Mouse (Mus musculus) heart, adult 18-20 months (tissue): ENCODE results near the gene Hand1. TPM values are rescaled to one million over a fixed set of nuclear protein-coding genes. Genes with fewer than 3 reads are reported as not detected.

Source experiments
- DNase-seq, 2 experiments: peaks; one replicate each; pipeline ENCODE4 v3.0.0; 2021 to 2022; ENCODE audit warnings: mixed read lengths in 1 of 2
- total RNA-seq, 2 experiments: library from RNA; stranded (reverse); gene quantifications; 2 replicates each; pipeline ENCODE4 v1.2.3; 2021

Hand1 gene
- total RNA-seq, 2 experiments from 2014 or later = not detected

DNA sequence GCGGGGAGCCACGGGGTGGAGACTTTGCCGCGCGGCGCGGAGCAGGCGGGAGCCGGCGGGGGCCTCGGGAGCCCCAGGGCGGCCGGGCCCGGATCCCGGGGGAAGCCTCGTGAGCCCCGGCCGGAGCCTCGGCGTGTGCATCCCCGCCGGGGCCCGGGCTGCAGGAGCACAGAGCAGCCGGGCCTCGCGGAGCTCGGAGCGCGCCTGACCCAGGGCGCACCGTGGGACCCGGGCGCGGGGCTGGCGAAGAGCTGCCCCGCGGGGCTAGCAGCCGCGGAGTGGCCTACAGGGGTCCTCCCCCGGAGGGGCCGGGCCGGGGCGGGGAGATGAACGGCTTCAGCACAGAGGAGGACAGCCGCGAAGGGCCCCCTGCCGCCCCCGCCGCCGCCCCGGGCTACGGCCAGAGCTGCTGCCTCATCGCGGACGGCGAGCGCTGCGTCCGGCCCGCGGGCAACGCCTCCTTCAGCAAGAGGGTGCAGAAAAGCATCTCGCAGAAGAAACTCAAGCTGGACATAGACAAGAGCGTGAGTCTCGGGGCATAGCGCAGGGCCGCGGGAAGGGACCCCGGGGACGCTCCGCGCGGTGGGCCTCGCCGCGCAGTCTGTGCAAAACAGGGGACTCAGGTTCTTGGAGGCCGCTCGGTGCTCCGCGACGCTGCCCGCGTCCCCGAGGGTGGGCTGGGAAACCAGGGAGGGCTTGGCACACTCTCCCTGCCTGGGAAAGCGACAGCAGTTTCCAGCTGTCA is 30.7 kb downstream of the Hand1 start:
- DNase-seq = peak; percentile 72 to 75

DNA sequence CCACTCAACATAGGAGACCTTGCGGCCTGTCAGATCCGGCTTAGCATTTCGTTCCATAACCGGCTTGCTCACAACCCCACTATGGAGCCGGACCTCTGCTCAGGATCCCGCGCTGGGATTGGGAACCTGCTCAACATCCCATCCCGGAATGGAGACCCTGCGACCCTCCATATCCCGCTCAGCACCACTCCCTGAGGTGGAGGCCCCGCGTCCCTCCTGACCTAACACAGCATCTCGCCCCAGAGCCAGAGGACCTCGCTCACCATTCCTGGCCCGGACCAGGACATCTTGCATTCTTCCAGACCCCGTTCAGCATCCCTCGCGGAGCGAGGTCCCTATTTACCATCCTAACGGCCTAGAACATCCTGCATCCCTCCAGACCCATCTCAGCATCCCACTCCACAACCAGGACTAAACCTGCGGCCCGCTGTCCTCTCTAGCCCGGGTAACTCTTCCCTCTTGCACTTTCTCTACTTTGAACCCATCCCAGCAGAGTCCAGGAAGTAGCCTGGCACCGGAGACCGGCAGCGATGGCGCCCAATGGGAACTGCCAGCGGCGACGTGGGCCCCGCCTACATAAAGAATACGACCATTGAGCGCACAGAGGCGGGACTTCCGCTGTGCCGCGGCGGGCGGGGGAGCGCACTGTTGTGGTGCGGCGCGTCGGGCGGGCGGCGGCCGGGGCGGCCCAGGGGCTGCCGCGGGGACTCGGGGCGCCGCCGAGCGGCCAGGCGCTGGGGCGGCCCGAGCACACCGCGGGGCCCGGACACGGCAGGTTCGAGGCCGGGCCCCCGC is 31.4 kb downstream of the Hand1 start, which contains the start of gene Sap30l:
Gene Sap30l (plus strand): TSS at position 667 of the 795 bp plus-strand sequence.
- DNase-seq = peak; percentile 98 to 99

DNA sequence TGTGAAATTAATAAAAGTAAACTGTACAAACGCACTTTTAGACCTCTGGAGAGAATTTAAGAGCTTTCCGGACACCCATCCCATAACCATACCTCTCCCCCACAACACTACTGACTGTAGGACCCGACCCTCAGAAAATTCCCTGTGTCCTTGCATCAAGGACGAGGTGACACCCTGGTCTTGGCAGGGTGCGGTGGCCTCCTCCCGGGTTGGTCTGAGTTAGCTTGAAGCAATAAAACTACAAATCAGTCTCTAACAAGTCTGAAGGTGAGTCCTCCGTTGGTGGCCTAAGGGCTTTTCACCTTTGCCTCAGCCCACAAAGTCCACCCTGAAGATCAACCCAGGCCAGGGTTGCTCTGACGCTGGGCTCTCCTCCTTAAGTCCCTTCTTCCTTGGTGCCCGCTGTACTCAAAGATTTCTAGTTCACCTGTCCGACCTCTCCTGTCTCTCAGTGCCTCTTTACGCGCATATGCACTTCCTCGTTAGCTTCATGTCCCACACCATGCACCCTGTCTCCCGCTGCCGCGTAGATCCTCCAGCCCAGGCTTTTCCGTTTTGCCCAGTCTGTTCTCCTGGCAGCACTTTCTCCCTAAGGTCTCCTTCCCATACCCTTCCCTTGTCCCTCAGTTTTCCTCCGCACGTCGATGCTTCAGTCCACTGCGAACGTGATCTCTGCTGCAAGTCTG is 32.2 kb downstream of the Hand1 start:
- DNase-seq = no peak

DNA sequence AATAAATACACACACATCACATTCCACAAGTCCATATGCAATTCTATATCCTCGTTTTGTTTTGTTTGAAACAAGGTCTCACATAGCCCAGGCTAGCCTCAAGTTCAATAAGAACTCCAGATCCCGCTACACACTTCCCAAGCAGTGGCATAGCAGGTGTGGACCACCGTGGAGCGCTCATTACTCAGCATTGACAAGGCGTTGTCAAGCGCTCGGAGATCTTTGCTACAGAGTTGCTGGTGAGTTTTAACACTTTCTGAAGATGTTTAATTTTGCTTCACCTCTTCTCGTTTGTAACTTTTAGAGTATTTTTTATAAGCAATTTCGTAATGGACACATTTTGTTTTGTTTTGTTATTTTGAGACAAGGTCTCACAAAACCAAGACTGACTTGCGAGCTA is 33.2 kb downstream of the Hand1 start:
- DNase-seq = no peak

DNA sequence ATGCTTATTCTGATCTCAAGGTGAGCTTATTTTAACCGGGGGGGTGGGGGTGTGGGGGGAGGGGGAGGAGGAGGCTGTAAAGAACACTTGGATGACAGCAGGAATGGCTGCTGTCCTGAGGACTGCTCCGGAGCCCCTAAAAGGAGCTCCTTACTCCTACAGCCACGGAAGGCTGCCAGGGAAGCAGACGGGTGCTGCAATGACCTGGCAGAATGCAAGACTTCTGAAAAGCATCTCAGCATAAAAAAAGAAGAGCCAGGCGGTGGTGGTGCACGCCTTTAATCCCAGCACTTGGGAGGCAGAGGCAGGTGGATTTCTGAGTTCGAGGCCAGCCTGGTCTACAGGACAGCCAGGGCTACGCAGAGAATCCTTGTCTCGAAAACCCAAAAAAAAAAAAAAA is 34.8 kb downstream of the Hand1 start:
- no peak for DNase-seq

DNA sequence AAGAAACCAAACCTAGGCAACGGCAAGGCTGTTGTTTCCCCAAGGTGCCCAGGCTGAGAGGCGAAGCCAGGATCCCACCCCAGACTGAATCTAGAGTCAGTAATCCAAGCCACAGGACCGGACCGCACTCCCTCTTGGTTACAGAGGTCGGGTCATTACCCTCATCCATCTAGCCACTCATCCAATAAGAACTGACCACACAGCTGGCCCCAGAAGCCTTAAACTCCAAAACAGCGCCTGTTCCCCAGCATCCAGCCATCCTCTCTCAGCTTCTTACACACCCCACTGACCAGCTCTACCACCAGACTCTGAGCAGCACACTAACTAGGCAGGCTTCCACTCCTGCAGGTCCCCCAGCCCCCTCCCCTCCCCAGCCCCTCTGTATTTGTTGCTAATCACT is 37.5 kb downstream of the Hand1 start:
- DNase-seq = no peak

DNA sequence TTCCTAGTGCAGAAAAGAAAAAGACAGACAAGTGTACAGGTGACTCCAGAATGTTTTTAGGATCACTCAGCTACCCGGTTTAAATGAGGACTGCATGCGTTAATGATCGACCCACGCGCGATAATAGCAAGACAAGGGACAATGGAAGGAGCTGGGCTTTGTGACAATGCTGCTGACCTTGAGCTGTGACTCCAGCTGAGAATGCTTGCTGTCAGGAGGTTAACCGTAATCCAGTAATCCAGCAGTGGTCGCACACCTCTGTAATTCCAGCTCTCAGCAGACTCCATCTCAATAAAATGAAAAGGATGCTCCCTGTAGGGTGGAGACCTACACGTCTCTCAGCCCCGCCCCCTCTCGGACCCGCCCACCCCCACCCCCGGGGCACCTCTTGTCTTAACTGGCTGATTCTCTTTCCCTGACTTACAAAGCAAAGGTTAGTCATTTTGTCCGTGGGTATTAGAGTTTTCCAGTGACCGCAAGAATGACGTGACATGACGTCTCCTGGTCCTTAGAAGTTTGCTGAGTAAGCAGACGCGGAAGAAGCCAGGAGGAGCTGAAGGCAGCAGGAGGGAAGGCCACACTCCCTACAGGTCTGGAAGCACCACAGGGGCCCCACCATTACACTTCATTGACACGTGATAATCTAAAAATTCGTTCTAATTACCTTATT is 41.6 kb downstream of the Hand1 start:
- DNase-seq = no peak

DNA sequence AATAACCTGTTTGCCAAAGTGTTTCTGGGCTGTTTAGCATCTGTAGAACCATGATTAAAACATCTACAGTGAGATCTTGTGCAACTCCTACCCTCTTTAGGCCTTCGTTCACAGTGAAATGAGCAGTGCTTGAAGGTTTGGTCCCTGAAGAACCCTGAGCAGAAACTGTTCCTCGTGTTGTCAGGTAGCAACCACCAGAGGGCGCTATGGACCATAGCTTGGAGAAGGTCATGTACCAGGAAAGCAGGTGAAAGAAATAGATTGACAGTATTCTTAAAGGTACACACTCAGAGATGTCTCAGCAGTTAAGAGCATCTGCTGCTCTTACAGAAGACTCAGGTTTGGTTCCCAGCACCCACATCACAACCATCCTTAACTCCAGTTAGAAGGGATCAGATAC is 44.7 kb downstream of the Hand1 start:
- peak; percentile 27 to 78 for DNase-seq

DNA sequence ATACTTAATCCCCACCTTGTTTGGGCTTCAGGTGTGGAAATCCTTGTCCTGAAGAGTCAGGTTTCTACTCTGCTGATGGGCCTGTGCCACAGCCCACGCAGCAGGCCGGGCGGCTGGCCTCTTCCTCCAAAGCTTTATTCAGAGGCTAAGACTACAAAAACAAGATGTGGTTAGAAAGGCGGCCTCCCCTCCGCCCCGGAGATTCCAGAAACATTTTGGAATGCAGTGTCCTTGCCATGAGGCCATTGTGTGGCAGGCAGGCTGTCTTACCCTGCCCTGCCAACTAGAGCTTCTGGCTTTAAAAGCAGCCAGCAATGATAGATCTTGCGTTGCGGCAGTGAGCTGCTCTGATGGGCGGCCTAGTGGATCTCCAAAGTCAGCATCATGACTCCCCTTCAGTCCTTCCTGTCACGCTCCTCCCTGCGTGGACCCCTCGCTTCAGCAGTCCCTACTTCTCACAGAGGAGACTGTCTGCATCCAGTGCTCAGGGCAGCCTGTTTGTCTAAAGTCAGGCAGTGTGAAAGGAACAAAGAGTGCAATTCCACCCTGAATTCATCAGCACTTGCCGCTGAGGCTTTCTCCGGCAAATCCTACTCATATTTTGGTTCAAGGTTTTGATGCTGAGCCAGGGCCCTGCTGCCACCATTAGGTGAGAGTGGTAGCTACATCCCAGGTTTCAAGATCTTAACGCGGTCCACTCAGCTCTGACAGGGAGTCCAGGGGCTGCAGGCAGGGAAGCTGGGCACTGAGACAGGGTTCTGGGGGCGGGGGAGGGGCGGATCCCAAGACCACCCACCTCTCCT is 45.8 kb downstream of the Hand1 start:
- peak; percentile 16 to 37 for DNase-seq

DNA sequence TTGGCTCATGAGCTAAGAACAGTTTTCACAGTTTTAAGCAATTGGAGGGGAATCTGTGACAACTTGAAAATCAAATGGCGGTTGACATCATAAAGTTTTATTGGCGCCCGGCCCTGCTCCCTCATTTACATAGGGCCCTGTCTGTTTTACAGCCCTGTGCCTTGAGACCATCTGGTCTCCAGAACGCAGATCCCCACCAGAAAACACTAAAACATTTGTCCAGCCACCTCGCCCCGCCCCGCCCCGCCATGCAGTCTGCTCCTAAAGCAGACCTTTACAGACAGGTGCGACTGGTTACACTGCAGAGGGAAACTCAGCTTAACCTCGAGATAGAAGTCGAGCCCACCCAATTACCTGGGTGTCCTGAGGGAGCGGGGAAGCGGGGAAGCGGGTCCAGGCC is 52.8 kb downstream of the Hand1 start:
- DNase-seq = no peak

Other genes starting within 250 kb of the Hand1 start
- 1 to 10 TPM; 7.2 to 8.0 TPM for gene Galnt10, start 187.4 kb downstream of the Hand1 start, total RNA-seq
- gene Sap30l, start 31.2 kb downstream of the Hand1 start, total RNA-seq = 10 to 100 TPM; 48.5 to 51.8 TPM
- gene Larp1, start 176.2 kb upstream of the Hand1 start, total RNA-seq = 10 to 100 TPM; 57.8 to 59.9 TPM